Mouse (Mus musculus) liver, adult 2 months (tissue): ENCODE data around the gene Mosmo.

Source experiments
- CTCF ChIP-seq: fragments of 200-500 bp; IDR thresholded peaks from 2 replicates; pipeline ENCODE4 v1.5.1; 2011; ENCODE audit warnings: low read depth, low read length, control low read depth
- POLR2A ChIP-seq: fragments of 200-500 bp; IDR thresholded peaks from 2 replicates; pipeline ENCODE4 v1.6.1; 2011; ENCODE audit warnings: low read length, control low read depth; ENCODE audit not compliant: insufficient read depth; ENCODE audit errors: extremely low read depth

DNA sequence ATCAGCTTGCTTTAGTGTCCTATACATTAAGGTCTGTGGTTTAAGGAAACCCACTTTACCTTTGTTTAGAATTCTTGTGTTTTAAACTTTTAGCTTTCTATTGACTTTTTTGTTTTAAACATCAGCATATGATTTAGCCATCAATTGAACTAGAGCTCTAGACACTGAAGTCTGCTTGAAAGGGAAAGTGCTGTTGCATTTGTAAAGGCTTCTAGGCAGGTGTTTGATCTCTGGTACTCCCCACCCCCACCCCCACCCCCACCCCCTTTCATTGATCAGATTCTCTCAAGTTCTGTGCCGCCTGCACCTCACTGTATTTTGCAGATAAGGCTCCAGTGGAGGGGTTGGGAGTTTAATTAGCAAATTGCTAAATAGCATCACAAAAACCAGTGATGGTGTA, 18.2 kb downstream of the Mosmo start:
- TF ChIP-seq POLR2A (no peak), CTCF (no peak)
